Mouse (Mus musculus) R1 (cell line): ENCODE data around the gene Vmn2r113.
"Not testable (repeated sequence)": the region's sequence is repeated elsewhere in the genome, so short reads cannot be mapped to it uniquely, and the experiment has no call there.

Experiments
- DNase-seq: peaks from one replicate; pipeline ENCODE4 v3.0.0-alpha.2; 2018; ENCODE audit warnings: low read depth, low spot score

Gene Vmn2r113

DNA sequence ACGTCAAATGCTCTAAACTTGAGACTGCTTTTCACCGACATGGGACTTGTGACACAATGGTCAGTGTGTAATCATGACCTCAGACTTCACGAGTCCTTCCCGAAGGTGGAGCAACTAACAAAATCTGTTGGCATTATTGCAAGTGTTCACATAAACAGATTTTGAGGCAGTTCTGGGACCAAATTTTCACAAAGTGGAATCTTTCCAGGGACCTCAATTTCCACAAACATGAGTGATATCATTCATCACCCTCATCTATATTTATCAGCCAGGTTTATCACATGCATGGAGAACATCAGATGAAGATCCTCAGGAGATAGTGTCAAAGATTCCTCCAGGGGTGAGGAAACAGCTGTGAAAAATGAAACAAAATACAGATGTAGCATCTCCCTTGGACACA, at the start of gene Vmn2r113:
Vmn2r113 (plus strand) TSS at position 301 of the 400 bp plus-strand sequence.
- not testable (repeated sequence) for DNase-seq
